ENCODE assay signal across 11 mouse cellular contexts in genomic region chr1:75511437-75512210, GRCm38 (mm10). TPM values are rescaled to one million over a fixed set of nuclear protein-coding genes. Genes with fewer than 3 reads are reported as not detected.
DNase-seq lines count a peak whose midpoint lies in the region; ATAC-seq and TF ChIP-seq lines count a peak whose summit lies in the region.
"Had no signal": no experiment of that assay in that cellular context is flagged by ENCODE, and none has a peak within 500 bp of the region (broad histone marks: within the 10 kb centered on the region; RNA-seq: fewer than 3 reads in every experiment).

No protein-coding gene starts in this region.

- H3K9ac ChIP-seq in forebrain, embryonic 12.5 days = no peak overlapping the region
- H3K9ac ChIP-seq in liver, embryonic 11.5 days (ENCODE audit: low read depth, low read length) = no peak overlapping the region
- no peak overlapping the region for H3K9ac ChIP-seq in liver, postnatal 0 days (replicated peaks)
- no peak overlapping the region for H3K9ac ChIP-seq in embryonic facial prominence, embryonic 12.5 days
- no peak overlapping the region for H3K9ac ChIP-seq in stomach, embryonic 14.5 days (replicated peaks; ENCODE audit: low read depth, low read length)
- H3K9ac ChIP-seq: liver, embryonic 13.5 days had no signal

- TF ChIP-seq EP300 in liver, postnatal 0 days (IDR thresholded peaks at IDR 0.05; ENCODE audit: low read depth) = no peak

- H3K36me3 ChIP-seq in forebrain, embryonic 10.5 days (replicated peaks) = no peaks in the 10 kb centered on the region
- no peaks in the 10 kb centered on the region for H3K36me3 ChIP-seq in forebrain, embryonic 12.5 days (replicated peaks)
- H3K36me3 ChIP-seq in liver, embryonic 11.5 days (ENCODE audit: control insufficient read depth, insufficient read depth, low read length) = no peaks in the 10 kb centered on the region
- H3K36me3 ChIP-seq in liver, postnatal 0 days (replicated peaks; ENCODE audit: insufficient read depth, low read length) = no peaks in the 10 kb centered on the region
- H3K36me3 ChIP-seq in embryonic facial prominence, embryonic 12.5 days = no peaks in the 10 kb centered on the region
- no peaks in the 10 kb centered on the region for H3K36me3 ChIP-seq in stomach, embryonic 14.5 days (ENCODE audit: control insufficient read depth, insufficient read depth, low read length)
- H3K36me3 ChIP-seq: liver, embryonic 13.5 days had no signal

- H3K4me3 ChIP-seq in forebrain, embryonic 10.5 days = no peak overlapping the region
- no peak overlapping the region for H3K4me3 ChIP-seq in forebrain, embryonic 12.5 days (replicated peaks)
- H3K4me3 ChIP-seq in liver, embryonic 11.5 days (ENCODE audit: low read depth, low read length) = no peak overlapping the region
- H3K4me3 ChIP-seq in liver, postnatal 0 days (ENCODE audit: low read depth, low read length) = no peak overlapping the region
- H3K4me3 ChIP-seq in embryonic facial prominence, embryonic 12.5 days = no peak overlapping the region
- H3K4me3 ChIP-seq in stomach, embryonic 14.5 days (ENCODE audit: low read depth, low read length) = no peak overlapping the region
- H3K4me3 ChIP-seq: liver, embryonic 13.5 days had no signal

- 57% methylated on average over 4 of the region's 4 CpGs for WGBS in forebrain, embryonic 10.5 days
- WGBS in forebrain, embryonic 12.5 days = 57% methylated on average over 4 of the region's 4 CpGs
- 59% methylated on average over 4 of the region's 4 CpGs for WGBS in liver, embryonic 11.5 days
- 61% methylated on average over 4 of the region's 4 CpGs for WGBS in liver, postnatal 0 days (ENCODE audit: insufficient replicate concordance)
- WGBS in embryonic facial prominence, embryonic 12.5 days = 43% methylated on average over 4 of the region's 4 CpGs
- 54% methylated on average over 4 of the region's 4 CpGs for WGBS in stomach, embryonic 14.5 days

- TF ChIP-seq CTCF in liver, postnatal 0 days (IDR thresholded peaks at IDR 0.05; ENCODE audit: low read depth) = no peak

- no peak for DNase-seq in forebrain, embryonic 10.5 days (ENCODE audit: extremely low spot score, low spot score)
- no peak for DNase-seq in liver, embryonic 11.5 days (ENCODE audit: low spot score)
- no peak for DNase-seq in liver, postnatal 0 days
- no peak for DNase-seq in frontal cortex, postnatal 36 days (ENCODE audit: low spot score in 2 of 2)
- DNase-seq: liver, embryonic 13.5 days had no signal

- no peak overlapping the region for H3K4me2 ChIP-seq in forebrain, embryonic 12.5 days
- H3K4me2 ChIP-seq in liver, embryonic 11.5 days = no peak overlapping the region
- H3K4me2 ChIP-seq in liver, postnatal 0 days (ENCODE audit: low read depth, low read length) = no peak overlapping the region
- no peak overlapping the region for H3K4me2 ChIP-seq in embryonic facial prominence, embryonic 12.5 days (replicated peaks)
- H3K4me2 ChIP-seq in stomach, embryonic 14.5 days (replicated peaks; ENCODE audit: low read depth, low read length) = no peak overlapping the region
- H3K4me2 ChIP-seq: liver, embryonic 13.5 days had no signal

- H3K27ac ChIP-seq in forebrain, embryonic 10.5 days = peak overlapping the region; percentile 69
- no peak overlapping the region for H3K27ac ChIP-seq in forebrain, embryonic 12.5 days
- peak overlapping the region; percentile 73 for H3K27ac ChIP-seq in liver, embryonic 11.5 days (ENCODE audit: low read depth, low read length)
- H3K27ac ChIP-seq in liver, postnatal 0 days (ENCODE audit: low read depth) = no peak overlapping the region
- peak overlapping the region; percentile 26; the same call in 1 of the 2 replicates for H3K27ac ChIP-seq in embryonic facial prominence, embryonic 12.5 days
- peak overlapping the region; percentile 35; the same call in 1 of the 2 replicates for H3K27ac ChIP-seq in stomach, embryonic 14.5 days (ENCODE audit: low read length)
- H3K27ac ChIP-seq: liver, embryonic 13.5 days had no signal

- H3K9me3 ChIP-seq in forebrain, embryonic 10.5 days = no peaks in the 10 kb centered on the region
- H3K9me3 ChIP-seq in forebrain, embryonic 12.5 days = no peaks in the 10 kb centered on the region
- H3K9me3 ChIP-seq in liver, embryonic 11.5 days (ENCODE audit: control insufficient read depth, low read length) = no peaks in the 10 kb centered on the region
- H3K9me3 ChIP-seq in liver, postnatal 0 days (ENCODE audit: low read length) = no peaks in the 10 kb centered on the region
- H3K9me3 ChIP-seq in embryonic facial prominence, embryonic 12.5 days = no peaks in the 10 kb centered on the region
- H3K9me3 ChIP-seq in stomach, embryonic 14.5 days (ENCODE audit: control insufficient read depth, low read depth, low read length) = no peaks in the 10 kb centered on the region
- H3K9me3 ChIP-seq: liver, embryonic 13.5 days had no signal

- peaks cover 45% of the 10 kb centered on the region for H3K4me1 ChIP-seq in forebrain, embryonic 10.5 days
- peaks cover 6% of the 10 kb centered on the region for H3K4me1 ChIP-seq in forebrain, embryonic 12.5 days
- H3K4me1 ChIP-seq in liver, embryonic 11.5 days (replicated peaks; ENCODE audit: control insufficient read depth, insufficient read depth, low read length) = peaks cover 22% of the 10 kb centered on the region
- peaks cover 4% of the 10 kb centered on the region; the same call in 1 of the 2 replicates for H3K4me1 ChIP-seq in liver, postnatal 0 days (ENCODE audit: insufficient read depth)
- H3K4me1 ChIP-seq in embryonic facial prominence, embryonic 12.5 days = peaks cover 16% of the 10 kb centered on the region
- peaks cover 21% of the 10 kb centered on the region for H3K4me1 ChIP-seq in stomach, embryonic 14.5 days (ENCODE audit: control insufficient read depth, insufficient read depth, low read length)

- no peak for ATAC-seq in forebrain, embryonic 12.5 days (ENCODE audit: low FRiP score)
- ATAC-seq in liver, embryonic 11.5 days (replicated peaks; ENCODE audit: low FRiP score) = no peak
- no peak for ATAC-seq in liver, postnatal 0 days
- ATAC-seq in embryonic facial prominence, embryonic 12.5 days (ENCODE audit: insufficient number of reproducible peaks, insufficient read depth, low FRiP score, low TSS enrichment) = no peak
- ATAC-seq in stomach, embryonic 14.5 days (ENCODE audit: insufficient number of reproducible peaks, insufficient read depth, low FRiP score, low read depth) = peak; percentile 35; the same call in 1 of the 2 replicates
- ATAC-seq in megakaryocyte-erythroid progenitor cell, adult 5-6 weeks (replicated peaks; ENCODE audit: low FRiP score, low TSS enrichment, poor library complexity, severe bottlenecking) = no peak
- ATAC-seq: midbrain, embryonic 16.5 days had no signal

- H3K27me3 ChIP-seq in forebrain, embryonic 10.5 days (ENCODE audit: poor library complexity, severe bottlenecking) = peaks cover 29% of the 10 kb centered on the region
- peaks cover 23% of the 10 kb centered on the region for H3K27me3 ChIP-seq in forebrain, embryonic 12.5 days
- peaks cover 25% of the 10 kb centered on the region for H3K27me3 ChIP-seq in liver, embryonic 11.5 days (replicated peaks; ENCODE audit: control insufficient read depth, insufficient read depth, low read length)
- peaks cover 15% of the 10 kb centered on the region; the same call in 1 of the 2 replicates for H3K27me3 ChIP-seq in liver, postnatal 0 days (ENCODE audit: insufficient read depth, low read length)
- H3K27me3 ChIP-seq in embryonic facial prominence, embryonic 12.5 days = no peaks in the 10 kb centered on the region
- H3K27me3 ChIP-seq in stomach, embryonic 14.5 days (ENCODE audit: control insufficient read depth, insufficient read depth, low read length) = no peaks in the 10 kb centered on the region

RNA-seq across cellular contexts. Expression of gene Inha, which starts 4.7 kb away (rescaled TPM):
- polyA plus RNA-seq in forebrain, embryonic 10.5 days (2016; fragmentation: Nextera tagmentation; extraction: Ambion mirVana) = 2.7 and 2.9 TPM in 2 replicates
- 5.9 and 6.6 TPM in 2 replicates for polyA plus RNA-seq in forebrain, embryonic 12.5 days (2016; fragmentation: Nextera tagmentation; extraction: Ambion mirVana)
- polyA plus RNA-seq in liver, embryonic 11.5 days (2014; fragmentation: Nextera tagmentation; extraction: Ambion mirVana) = 0.84 and 1.4 TPM in 2 replicates
- polyA plus RNA-seq in liver, postnatal 0 days (2015; fragmentation: Nextera tagmentation; extraction: Ambion mirVana) = 0.33 and 0.36 TPM in 2 replicates
- 11.7 and 11.8 TPM in 2 replicates for polyA plus RNA-seq in embryonic facial prominence, embryonic 12.5 days (2016; fragmentation: Nextera tagmentation; extraction: Ambion mirVana)
- 7.2 and 7.4 TPM in 2 replicates for polyA plus RNA-seq in stomach, embryonic 14.5 days (2014; fragmentation: Nextera tagmentation; extraction: Ambion mirVana)
- total RNA-seq in megakaryocyte-erythroid progenitor cell, adult 5-6 weeks (2014; fragmentation: Nextera tagmentation) = 0.72 TPM in 1 of 2 replicates, not detected in the other
- not detected in 2 replicates for total RNA-seq in megakaryocyte-erythroid progenitor cell, adult 5-6 weeks (2017)

RNA-seq across cellular contexts. Expression of gene Obsl1, which starts 5.4 kb away (rescaled TPM):
- 34.5 and 35.8 TPM in 2 replicates for polyA plus RNA-seq in forebrain, embryonic 10.5 days (2016; fragmentation: Nextera tagmentation; extraction: Ambion mirVana)
- 31.8 and 36.8 TPM in 2 replicates for polyA plus RNA-seq in forebrain, embryonic 12.5 days (2016; fragmentation: Nextera tagmentation; extraction: Ambion mirVana)
- 42.5 and 45.6 TPM in 2 replicates for polyA plus RNA-seq in liver, embryonic 11.5 days (2014; fragmentation: Nextera tagmentation; extraction: Ambion mirVana)
- polyA plus RNA-seq in liver, postnatal 0 days (2015; fragmentation: Nextera tagmentation; extraction: Ambion mirVana) = 3.4 and 4.5 TPM in 2 replicates
- 101 and 104 TPM in 2 replicates for polyA plus RNA-seq in embryonic facial prominence, embryonic 12.5 days (2016; fragmentation: Nextera tagmentation; extraction: Ambion mirVana)
- 77.0 and 79.0 TPM in 2 replicates for polyA plus RNA-seq in stomach, embryonic 14.5 days (2014; fragmentation: Nextera tagmentation; extraction: Ambion mirVana)
- total RNA-seq in megakaryocyte-erythroid progenitor cell, adult 5-6 weeks (2014; fragmentation: Nextera tagmentation) = 0.40 and 0.68 TPM in 2 replicates
- 0.30 and 0.47 TPM in 2 replicates for total RNA-seq in megakaryocyte-erythroid progenitor cell, adult 5-6 weeks (2017)

RNA-seq across cellular contexts. Expression of gene Stk11ip, which starts 9.7 kb away (rescaled TPM):
- polyA plus RNA-seq in forebrain, embryonic 10.5 days (2016; fragmentation: Nextera tagmentation; extraction: Ambion mirVana) = 33.2 and 33.5 TPM in 2 replicates
- 24.4 and 27.8 TPM in 2 replicates for polyA plus RNA-seq in forebrain, embryonic 12.5 days (2016; fragmentation: Nextera tagmentation; extraction: Ambion mirVana)
- 15.4 and 15.6 TPM in 2 replicates for polyA plus RNA-seq in liver, embryonic 11.5 days (2014; fragmentation: Nextera tagmentation; extraction: Ambion mirVana)
- polyA plus RNA-seq in liver, postnatal 0 days (2015; fragmentation: Nextera tagmentation; extraction: Ambion mirVana) = 3.3 TPM in 2 replicates
- polyA plus RNA-seq in embryonic facial prominence, embryonic 12.5 days (2016; fragmentation: Nextera tagmentation; extraction: Ambion mirVana) = 28.0 and 28.7 TPM in 2 replicates
- polyA plus RNA-seq in stomach, embryonic 14.5 days (2014; fragmentation: Nextera tagmentation; extraction: Ambion mirVana) = 16.8 and 19.0 TPM in 2 replicates
- total RNA-seq in megakaryocyte-erythroid progenitor cell, adult 5-6 weeks (2014; fragmentation: Nextera tagmentation) = 12.1 and 17.6 TPM in 2 replicates
- total RNA-seq in megakaryocyte-erythroid progenitor cell, adult 5-6 weeks (2017) = 6.9 and 11.9 TPM in 2 replicates

RNA-seq across cellular contexts. Expression of gene Tmem198, which starts 32.3 kb away (rescaled TPM):
- polyA plus RNA-seq in forebrain, embryonic 10.5 days (2016; fragmentation: Nextera tagmentation; extraction: Ambion mirVana) = 4.5 and 6.1 TPM in 2 replicates
- polyA plus RNA-seq in forebrain, embryonic 12.5 days (2016; fragmentation: Nextera tagmentation; extraction: Ambion mirVana) = 20.8 and 24.1 TPM in 2 replicates
- 0.15 and 0.26 TPM in 2 replicates for polyA plus RNA-seq in liver, embryonic 11.5 days (2014; fragmentation: Nextera tagmentation; extraction: Ambion mirVana)
- polyA plus RNA-seq in liver, postnatal 0 days (2015; fragmentation: Nextera tagmentation; extraction: Ambion mirVana) = 0.08 TPM in 1 of 2 replicates, not detected in the other
- polyA plus RNA-seq in embryonic facial prominence, embryonic 12.5 days (2016; fragmentation: Nextera tagmentation; extraction: Ambion mirVana) = 2.5 and 3.1 TPM in 2 replicates
- 1.6 and 1.7 TPM in 2 replicates for polyA plus RNA-seq in stomach, embryonic 14.5 days (2014; fragmentation: Nextera tagmentation; extraction: Ambion mirVana)
- 0.49 TPM in 1 of 2 replicates, not detected in the other for total RNA-seq in megakaryocyte-erythroid progenitor cell, adult 5-6 weeks (2014; fragmentation: Nextera tagmentation)
- total RNA-seq in megakaryocyte-erythroid progenitor cell, adult 5-6 weeks (2017) = not detected in 2 replicates
- total RNA-seq: gastrocnemius, adult 8-10 months had no signal

RNA-seq across cellular contexts. Expression of gene Chpf, which starts 32.5 kb away (rescaled TPM):
- 20.1 and 20.5 TPM in 2 replicates for polyA plus RNA-seq in forebrain, embryonic 10.5 days (2016; fragmentation: Nextera tagmentation; extraction: Ambion mirVana)
- 21.6 and 25.8 TPM in 2 replicates for polyA plus RNA-seq in forebrain, embryonic 12.5 days (2016; fragmentation: Nextera tagmentation; extraction: Ambion mirVana)
- polyA plus RNA-seq in liver, embryonic 11.5 days (2014; fragmentation: Nextera tagmentation; extraction: Ambion mirVana) = 17.7 and 17.9 TPM in 2 replicates
- polyA plus RNA-seq in liver, postnatal 0 days (2015; fragmentation: Nextera tagmentation; extraction: Ambion mirVana) = 3.1 and 3.3 TPM in 2 replicates
- polyA plus RNA-seq in embryonic facial prominence, embryonic 12.5 days (2016; fragmentation: Nextera tagmentation; extraction: Ambion mirVana) = 32.5 and 33.5 TPM in 2 replicates
- 38.4 and 41.0 TPM in 2 replicates for polyA plus RNA-seq in stomach, embryonic 14.5 days (2014; fragmentation: Nextera tagmentation; extraction: Ambion mirVana)
- total RNA-seq in megakaryocyte-erythroid progenitor cell, adult 5-6 weeks (2014; fragmentation: Nextera tagmentation) = 3.1 and 4.0 TPM in 2 replicates
- 0.15 and 1.2 TPM in 2 replicates for total RNA-seq in megakaryocyte-erythroid progenitor cell, adult 5-6 weeks (2017)

Comparison
In these comparisons a context has a peak if more than half of its experiments do, and no peak if none do; other contexts are left out.
1. H3K27ac ChIP-seq: peak in forebrain, embryonic 10.5 days (single experiment), liver, embryonic 11.5 days (single experiment), embryonic facial prominence, embryonic 12.5 days (single experiment) and stomach, embryonic 14.5 days (single experiment); none in forebrain, embryonic 12.5 days (single experiment) and liver, postnatal 0 days (single experiment).